ENCODE assay signal across 12 mouse cellular contexts in genomic region chr2:29561468-29561867, GRCm38 (mm10). TPM values are rescaled to one million over a fixed set of nuclear protein-coding genes. Genes with fewer than 3 reads are reported as not detected.
DNase-seq lines count a peak whose midpoint lies in the region.
"Had no signal": no experiment of that assay in that cellular context is flagged by ENCODE, and none has a peak within 500 bp of the region (broad histone marks: within the 10 kb centered on the region; RNA-seq: fewer than 3 reads in every experiment).

No protein-coding gene starts in this region.

- intact Hi-C loops in heart, postnatal 10 days (cut with DNase I): no loop called here

- peak; percentile 34 for DNase-seq in adrenal gland, postnatal 14 days
- no peak for DNase-seq in adrenal gland, adult 8-10 months
- DNase-seq in heart, adult 11 months: peak; percentile 91
- DNase-seq in heart, postnatal 10 days: no peak
- DNase-seq in cerebellum, adult 18-20 months: peak; percentile 61 to 73
- peak; percentile 88 for DNase-seq in cerebellum, postnatal 25 days
- DNase-seq in lung, postnatal 25 days (ENCODE audit: low spot score): no peak
- no peak for DNase-seq in spleen, postnatal 36 days (ENCODE audit: low spot score in 2 of 2)
- DNase-seq: heart, postnatal 36 days; liver; thymus, adult 18-20 months; thymus, postnatal 4 days had no signal

RNA-seq across cellular contexts. Expression of gene Rapgef1, which starts 58.1 kb away (rescaled TPM):
- total RNA-seq in adrenal gland, postnatal 14 days (2021): 57.3 and 61.2 TPM in 2 replicates
- 10 to 100 TPM; 48.7 to 53.6 (median 52.8) TPM for total RNA-seq in adrenal gland, adult 8-10 months (2022)
- 100 to 1,000 TPM in 1 of 2 experiments, 10 to 100 TPM in 1; 92.7 to 102 TPM for total RNA-seq in heart, postnatal 10 days (2021)

Comparison
In these comparisons a context has a peak if more than half of its experiments do, and no peak if none do; other contexts are left out.
1. DNase-seq: peak in adrenal gland, postnatal 14 days (single experiment), heart, adult 11 months (single experiment), cerebellum, adult 18-20 months (2 of 2) and cerebellum, postnatal 25 days (2 of 2); none in adrenal gland, adult 8-10 months (single experiment), heart, postnatal 10 days (0 of 2), lung, postnatal 25 days (single experiment) and spleen, postnatal 36 days (0 of 2).